Mouse (Mus musculus) embryonic fibroblast, embryonic 13.5 days (primary cell): ENCODE data around the gene Fkbp3.

Experiments
- CTCF ChIP-seq: IDR thresholded peaks from 2 replicates; pipeline ENCODE4 v1.5.1; 2011; ENCODE audit warnings: mild to moderate bottlenecking, control low read depth, low read length, moderate library complexity, borderline replicate concordance; ENCODE audit not compliant: insufficient read depth
- POLR2A ChIP-seq: IDR thresholded peaks from 2 replicates; pipeline ENCODE4 v1.6.1; 2011; ENCODE audit warnings: low read depth, mild to moderate bottlenecking, control low read depth, low read length, moderate library complexity

- no peak for TF ChIP-seq CTCF
- TF ChIP-seq POLR2A: peak; percentile 94
These were observed 37.5 kb downstream of the Fkbp3 start, which contains the start of gene Prpf39 for GRCm38 (mm10) chr12:65036190-65036870.
